Mouse (Mus musculus) retina, adult 2 months (tissue): ENCODE results near the gene F9.
"Not testable (repeated sequence)": the region's sequence is repeated elsewhere in the genome, so short reads cannot be mapped to it uniquely, and the experiment has no call there.

ENCODE experiments used
- DNase-seq: peaks from one replicate; pipeline ENCODE4 v3.0.0-alpha.2; 2012; ENCODE audit warnings: low read depth, low spot score

F9 gene

GRCm38 (mm10) chrX:59999221-60000083 lies at the start of gene F9:
Gene F9, plus strand, starts transcription at chrX:59999464.
- DNase-seq: no peak

- DNase-seq: not testable (repeated sequence)
These were observed 29.5 kb upstream of the F9 start for GRCm38 (mm10) chrX:59969767-59970166.

- DNase-seq: no peak
These were observed 800 bp downstream of the F9 start for GRCm38 (mm10) chrX:60000084-60000443.

GRCm38 (mm10) chrX:60001461-60001860 lies 2.2 kb downstream of the F9 start:
- DNase-seq: no peak

- no peak for DNase-seq
These were observed 13.9 kb downstream of the F9 start for GRCm38 (mm10) chrX:60013084-60013676.

- no peak for DNase-seq
These were observed 15.3 kb downstream of the F9 start for GRCm38 (mm10) chrX:60014588-60014987.

- no peak for DNase-seq
These were observed 21.7 kb downstream of the F9 start for GRCm38 (mm10) chrX:60021007-60021406.

GRCm38 (mm10) chrX:60021595-60021994 lies 22.3 kb downstream of the F9 start:
- DNase-seq: no peak

- no peak for DNase-seq
These were observed 27.4 kb downstream of the F9 start for GRCm38 (mm10) chrX:60026654-60027053.

- DNase-seq: no peak
These were observed 55.5 kb downstream of the F9 start for GRCm38 (mm10) chrX:60054745-60055144.

- DNase-seq: no peak
These were observed 55.9 kb downstream of the F9 start for GRCm38 (mm10) chrX:60055185-60055584.

GRCm38 (mm10) chrX:60075359-60075758 lies 76.1 kb downstream of the F9 start:
- DNase-seq: no peak
